Mouse (Mus musculus): ENCODE measurements around the gene Olfr168. TPM values are rescaled to one million over a fixed set of nuclear protein-coding genes. Genes with fewer than 3 reads are reported as not detected.
"Not testable (repeated sequence)": the region's sequence is repeated elsewhere in the genome, so short reads cannot be mapped to it uniquely, and the experiment has no call there.

Gene Olfr168
- not detected in 2 replicates for polyA plus RNA-seq (2016; fragmentation: Nextera tagmentation; extraction: Ambion mirVana)

DNA sequence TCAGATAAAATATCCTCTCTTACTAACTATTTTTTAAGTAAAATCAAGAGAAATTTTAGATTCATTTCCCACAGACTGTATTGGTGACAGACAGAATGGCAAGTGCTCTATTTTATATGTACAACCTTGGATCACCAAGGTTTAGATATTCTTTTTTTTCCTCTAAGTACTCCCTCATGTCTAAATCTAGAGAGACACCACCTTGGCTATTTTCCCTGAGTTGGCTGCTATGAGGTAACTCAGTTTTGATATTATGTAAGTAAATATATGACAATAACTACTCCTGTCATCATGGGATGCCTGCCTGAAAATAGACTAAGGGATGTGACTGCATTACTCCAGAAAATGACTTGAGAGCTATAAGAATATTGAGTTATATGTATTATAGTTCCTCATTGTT lies at the start of gene Olfr168:
Gene Olfr168, minus strand, starts transcription at position 101 of the 400 bp plus-strand sequence.
- H3K27me3 ChIP-seq (replicated peaks): no peaks in the 10 kb centered on the region
- H3K9me3 ChIP-seq (replicated peaks): 0 out of 2 replicates have a peak, but pooled peaks cover 4% of the 10 kb centered on the region
- H3K4me3 ChIP-seq: no peak within 1 kb of the TSS
- ATAC-seq: no peak
- no peak within 1 kb of the TSS for H3K4me2 ChIP-seq
- H3K4me1 ChIP-seq: no peaks in the 10 kb centered on the region
- no peak within 1 kb of the TSS for H3K27ac ChIP-seq
- no peak within 1 kb of the TSS for H3K9ac ChIP-seq
- no peaks in the 10 kb centered on the region for H3K36me3 ChIP-seq

- not testable (repeated sequence) for H3K4me2 ChIP-seq; ATAC-seq; H3K4me3 ChIP-seq; H3K36me3 ChIP-seq; H3K9me3 ChIP-seq (replicated peaks); H3K9ac ChIP-seq; H3K27ac ChIP-seq; H3K4me1 ChIP-seq; H3K27me3 ChIP-seq (replicated peaks)
- WGBS (ENCODE audit: insufficient replicate concordance): 66% methylated on average over 2 of the region's 2 CpGs
Measured at GRCm38 (mm10) chr16:19571709-19572108, 36.4 kb upstream of the Olfr168 start, which contains the start of gene Olfr169. Gene Olfr169 (minus strand): TSS chr16:19571809.

DNA sequence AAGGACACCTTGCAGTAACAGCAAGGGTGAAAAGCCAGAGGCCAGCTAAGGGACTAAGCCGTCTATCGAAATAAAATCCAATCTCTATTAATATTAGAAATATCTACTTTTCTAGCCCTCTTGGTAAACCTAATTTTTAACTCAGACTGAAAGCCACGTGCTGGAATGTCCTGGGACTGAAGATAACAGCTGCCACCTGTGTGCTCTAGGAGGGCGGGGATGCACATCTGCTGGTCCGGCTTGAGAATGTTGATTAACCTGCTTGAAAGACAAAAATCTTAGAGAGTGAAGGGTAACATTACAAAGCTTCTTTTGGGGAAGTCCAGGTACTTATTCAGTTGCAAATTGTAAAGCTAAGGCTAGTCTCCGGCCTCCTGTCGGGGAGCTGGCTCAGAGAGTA lies 18.1 kb upstream of the Olfr168 start:
- not testable (repeated sequence) for H3K4me2 ChIP-seq; H3K4me3 ChIP-seq; H3K9ac ChIP-seq; H3K4me1 ChIP-seq; ATAC-seq; H3K36me3 ChIP-seq; H3K27ac ChIP-seq; H3K27me3 ChIP-seq (replicated peaks); H3K9me3 ChIP-seq (replicated peaks)
- WGBS (ENCODE audit: insufficient replicate concordance): 69% methylated on average over 7 of the region's 7 CpGs

DNA sequence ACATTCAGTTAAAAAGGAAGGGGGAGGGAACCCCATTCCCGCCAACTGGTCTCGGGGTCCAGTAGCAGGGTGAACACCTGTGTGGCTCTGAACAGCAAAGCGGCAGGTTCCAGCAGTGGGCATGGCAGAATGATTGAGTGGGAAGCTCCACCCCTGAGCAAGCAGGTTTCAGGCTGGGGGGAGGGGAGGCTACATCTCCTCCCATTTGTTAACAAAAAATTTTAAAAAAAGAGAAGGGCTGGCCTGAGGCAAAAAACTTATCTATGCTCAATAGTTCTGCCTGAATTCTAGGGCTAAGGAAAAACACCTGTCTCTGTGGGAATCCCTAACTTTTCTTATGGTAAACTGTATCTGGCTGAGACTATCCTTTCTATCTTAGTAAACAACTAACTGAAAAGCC lies 16.9 kb upstream of the Olfr168 start:
- not testable (repeated sequence) for H3K27ac ChIP-seq; H3K4me1 ChIP-seq; H3K36me3 ChIP-seq; H3K27me3 ChIP-seq (replicated peaks); H3K9me3 ChIP-seq (replicated peaks); H3K4me3 ChIP-seq; ATAC-seq; H3K4me2 ChIP-seq; H3K9ac ChIP-seq
- 77% methylated on average over 3 of the region's 3 CpGs for WGBS (ENCODE audit: insufficient replicate concordance)

- Histone ChIP-seq H3K36me3 (no peaks in the 10 kb centered on the region), H3K27ac (no peak within 1 kb of the TSS), H3K9me3 (replicated peaks) (no peaks in the 10 kb centered on the region), H3K27me3 (replicated peaks) (no peaks in the 10 kb centered on the region), H3K4me3 (no peak within 1 kb of the TSS), H3K4me1 (no peaks in the 10 kb centered on the region), H3K4me2 (no peak within 1 kb of the TSS), H3K9ac (no peak within 1 kb of the TSS)
- 63% methylated on average over 2 of the region's 2 CpGs for WGBS (ENCODE audit: insufficient replicate concordance)
- ATAC-seq: no peak
Measured at GRCm38 (mm10) chr16:19522166-19522565, 13.2 kb downstream of the Olfr168 start, which contains the start of gene Olfr167. Gene Olfr167 (minus strand): TSS chr16:19522266.

- Histone ChIP-seq H3K4me2 (no peak within 1 kb of the TSS), H3K9ac (no peak within 1 kb of the TSS), H3K4me3 (no peak within 1 kb of the TSS), H3K27ac (no peak within 1 kb of the TSS), H3K4me1 (no peaks in the 10 kb centered on the region), H3K27me3 (replicated peaks) (no peaks in the 10 kb centered on the region), H3K36me3 (no peaks in the 10 kb centered on the region), H3K9me3 (replicated peaks) (no peaks in the 10 kb centered on the region)
- ATAC-seq: no peak
Measured at GRCm38 (mm10) chr16:19483394-19483793, 52.0 kb downstream of the Olfr168 start, which contains the start of gene Olfr166. Gene Olfr166 (plus strand): TSS chr16:19483694.

Other genes with a start within 250 kb of the Olfr168 start
- not detected in 2 replicates for gene Olfr164, start 221.5 kb downstream of the Olfr168 start, polyA plus RNA-seq (2016; fragmentation: Nextera tagmentation; extraction: Ambion mirVana)
- not detected in 2 replicates for gene Olfr165, start 112.4 kb downstream of the Olfr168 start, polyA plus RNA-seq (2016; fragmentation: Nextera tagmentation; extraction: Ambion mirVana)
- not detected in 2 replicates for gene Olfr166, start 51.9 kb downstream of the Olfr168 start, polyA plus RNA-seq (2016; fragmentation: Nextera tagmentation; extraction: Ambion mirVana)
- gene Olfr167, start 13.3 kb downstream of the Olfr168 start, polyA plus RNA-seq (2016; fragmentation: Nextera tagmentation; extraction: Ambion mirVana): not detected in 2 replicates
- not detected in 2 replicates for gene Olfr169, start 36.3 kb upstream of the Olfr168 start, polyA plus RNA-seq (2016; fragmentation: Nextera tagmentation; extraction: Ambion mirVana)
- gene Olfr170, start 76.3 kb upstream of the Olfr168 start, polyA plus RNA-seq (2016; fragmentation: Nextera tagmentation; extraction: Ambion mirVana): not detected in 2 replicates
- gene Olfr171, start 94.4 kb upstream of the Olfr168 start, polyA plus RNA-seq (2016; fragmentation: Nextera tagmentation; extraction: Ambion mirVana): not detected in 2 replicates
- not detected in 2 replicates for gene Lamp3, start 170.8 kb upstream of the Olfr168 start, polyA plus RNA-seq (2016; fragmentation: Nextera tagmentation; extraction: Ambion mirVana)
- 1.9 and 3.0 TPM in 2 replicates for gene B3gnt5, start 224.7 kb upstream of the Olfr168 start, polyA plus RNA-seq (2016; fragmentation: Nextera tagmentation; extraction: Ambion mirVana)

Measured in liver, embryonic 12.5 days (tissue).